Mouse (Mus musculus): Measurements from ENCODE around the gene Jade3.

DNA sequence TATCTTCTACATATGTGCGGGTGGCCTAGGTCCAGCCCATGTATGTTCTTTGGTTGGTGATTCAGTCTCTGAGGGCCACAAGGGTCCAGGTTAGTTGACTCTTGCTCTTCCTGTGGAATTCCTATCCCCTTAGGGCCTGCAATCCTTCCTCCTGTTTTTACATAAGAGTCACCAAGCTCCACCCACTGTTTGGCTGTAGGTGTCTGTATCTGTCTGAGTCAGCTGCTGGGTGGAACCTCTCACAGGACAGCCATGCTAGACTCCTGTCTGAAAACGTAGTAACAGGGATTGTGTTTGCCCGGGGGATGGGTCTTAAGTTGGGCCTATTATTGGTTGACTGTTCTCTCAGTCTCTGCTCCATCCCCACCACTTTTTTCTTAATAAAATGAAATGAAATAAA is 13.3 kb upstream of the Jade3 start:
- TF ChIP-seq CTCF (IDR thresholded peaks at IDR 0.05) (no peak), EP300 (IDR thresholded peaks at IDR 0.05) (no peak)

All from lung, postnatal 0 days (tissue).